Mouse (Mus musculus) heart, embryonic 11.5 days (tissue): Measurements from ENCODE around the gene Kank3. TPM values are rescaled to one million over a fixed set of nuclear protein-coding genes. Genes with fewer than 3 reads are reported as not detected.
A peak's percentile ranks its signal among the peaks of the same experiment; 100 is the strongest.

Experiments used
- ATAC-seq: fragments of 200-750 bp; cut with Nextera tagmentation; replicated peaks from 2 replicates; pipeline ENCODE4 v1.8.0; 2017; ENCODE audit warnings: moderate library complexity; ENCODE audit not compliant: insufficient number of reproducible peaks, low FRiP score, low TSS enrichment
- H3K27ac ChIP-seq: fragments of 300-500 bp; sonication (generic); 2 replicates; pipeline ENCODE4 v1.5.1; 2014; ENCODE audit warnings: mild to moderate bottlenecking, low read depth, low read length
- H3K27me3 ChIP-seq: fragments of 300-500 bp; sonication (generic); 2 replicates; pipeline ENCODE4 v1.6.1; 2014; ENCODE audit warnings: mild to moderate bottlenecking, low read length, mixed read lengths; ENCODE audit not compliant: control insufficient read depth, insufficient read depth
- H3K36me3 ChIP-seq: fragments of 300-500 bp; sonication (generic); 2 replicates; pipeline ENCODE4 v1.6.1; 2014; ENCODE audit warnings: mild to moderate bottlenecking, low read length, moderate library complexity, mixed read lengths; ENCODE audit not compliant: control insufficient read depth, insufficient read depth
- H3K4me1 ChIP-seq: fragments of 300-500 bp; sonication (generic); 2 replicates; pipeline ENCODE4 v1.6.1; 2014; ENCODE audit warnings: low read length; ENCODE audit not compliant: control insufficient read depth, insufficient read depth
- H3K4me2 ChIP-seq: fragments of 300-500 bp; sonication (generic); 2 replicates; pipeline ENCODE4 v1.6.1; 2014; ENCODE audit warnings: mild to moderate bottlenecking, moderate library complexity
- H3K4me3 ChIP-seq: fragments of 300-500 bp; sonication (generic); 2 replicates; pipeline ENCODE4 v1.5.1; 2014; ENCODE audit warnings: low read depth, low read length
- H3K9ac ChIP-seq: fragments of 300-500 bp; sonication (generic); 2 replicates; pipeline ENCODE4 v1.6.1; 2014; ENCODE audit warnings: mild to moderate bottlenecking, low read depth, low read length, moderate library complexity
- H3K9me3 ChIP-seq: fragments of 300-500 bp; sonication (generic); replicated peaks from 2 replicates; pipeline ENCODE4 v1.6.1; 2016; ENCODE audit warnings: low read length; ENCODE audit not compliant: control insufficient read depth
- WGBS: fragments of 180-500 bp; shearing (Covaris S2); extraction: QIAGEN DNeasy Blood & Tissue Kit; methylation state at CpG from one replicate; pipeline ENCODE4 v1.1.7; 2014; ENCODE audit not compliant: insufficient replicate concordance; 5-methylcytosine and 5-hydroxymethylcytosine counted together
- polyA plus RNA-seq: library from polyadenylated mRNA; unstranded; fragments of >200 nt; fragmentation: Nextera tagmentation; extraction: Ambion mirVana; gene quantifications from 2 replicates; pipeline ENCODE4 v1.2.1, GENCODE M21; 2014

Gene Kank3
- polyA plus RNA-seq, 1 experiment from 2014 or later: 43.2 TPM

DNA sequence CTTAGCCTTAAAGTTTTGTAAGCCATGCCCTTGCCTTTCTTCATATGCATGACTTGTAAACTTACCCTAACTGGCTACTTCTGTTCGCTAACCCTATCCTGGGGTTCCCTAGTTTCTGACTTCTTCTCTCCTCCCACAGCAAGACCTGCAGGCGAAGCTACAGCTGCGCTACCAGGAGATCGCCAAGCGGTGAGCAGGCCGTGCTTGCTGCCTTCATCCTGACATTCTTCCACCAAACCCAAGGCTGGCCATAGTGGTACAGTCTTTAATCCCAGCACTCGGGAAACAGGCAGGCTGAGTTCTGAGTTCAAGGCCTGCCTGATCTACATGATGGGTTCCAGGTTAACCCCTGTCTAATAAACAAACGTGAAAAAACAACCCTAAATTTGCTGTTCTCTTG is 15.1 kb downstream of the Kank3 start:
- no peaks in the 10 kb centered on the region for H3K9me3 ChIP-seq
- H3K4me2 ChIP-seq: peak overlapping the region; percentile 83
- WGBS: 82% methylated on average over 8 of the region's 8 CpGs
- H3K4me3 ChIP-seq: peak overlapping the region; percentile 74
- no peak for ATAC-seq
- no peak overlapping the region; the same call in 1 of the 2 replicates for H3K9ac ChIP-seq
- no peaks in the 10 kb centered on the region for H3K27me3 ChIP-seq
- H3K27ac ChIP-seq: no peak overlapping the region
- peaks cover 6% of the 10 kb centered on the region for H3K4me1 ChIP-seq
- peaks cover 23% of the 10 kb centered on the region for H3K36me3 ChIP-seq

GRCm38 (mm10) chr17:33826850-33827249 is 16.5 kb downstream of the Kank3 start:
- H3K36me3 ChIP-seq: peaks cover 25% of the 10 kb centered on the region
- H3K9me3 ChIP-seq: no peaks in the 10 kb centered on the region
- no peak overlapping the region for H3K4me2 ChIP-seq
- no peak overlapping the region for H3K9ac ChIP-seq
- no peak overlapping the region for H3K4me3 ChIP-seq
- WGBS: 0% methylated on average over 3 of the region's 3 CpGs
- peaks cover 6% of the 10 kb centered on the region for H3K4me1 ChIP-seq
- ATAC-seq: no peak
- H3K27ac ChIP-seq: no peak overlapping the region
- no peaks in the 10 kb centered on the region for H3K27me3 ChIP-seq

GRCm38 (mm10) chr17:33828892-33829291 is 18.6 kb downstream of the Kank3 start:
- Histone ChIP-seq H3K4me3 (no peak overlapping the region), H3K4me2 (no peak overlapping the region), H3K4me1 (peaks cover 6% of the 10 kb centered on the region), H3K27ac (no peak overlapping the region), H3K9ac (no peak overlapping the region), H3K36me3 (peaks cover 26% of the 10 kb centered on the region), H3K9me3 (no peaks in the 10 kb centered on the region), H3K27me3 (no peaks in the 10 kb centered on the region)
- no peak for ATAC-seq
- 73% methylated on average over 2 of the region's 2 CpGs for WGBS

GRCm38 (mm10) chr17:33829561-33829960 is 19.2 kb downstream of the Kank3 start:
- Histone ChIP-seq H3K4me3 (no peak overlapping the region), H3K4me2 (no peak overlapping the region), H3K9ac (no peak overlapping the region), H3K27me3 (no peaks in the 10 kb centered on the region), H3K36me3 (peaks cover 26% of the 10 kb centered on the region), H3K27ac (no peak overlapping the region), H3K9me3 (no peaks in the 10 kb centered on the region), H3K4me1 (peaks cover 6% of the 10 kb centered on the region)
- WGBS: 92% methylated on average over 10 of the region's 10 CpGs
- ATAC-seq: no peak

DNA sequence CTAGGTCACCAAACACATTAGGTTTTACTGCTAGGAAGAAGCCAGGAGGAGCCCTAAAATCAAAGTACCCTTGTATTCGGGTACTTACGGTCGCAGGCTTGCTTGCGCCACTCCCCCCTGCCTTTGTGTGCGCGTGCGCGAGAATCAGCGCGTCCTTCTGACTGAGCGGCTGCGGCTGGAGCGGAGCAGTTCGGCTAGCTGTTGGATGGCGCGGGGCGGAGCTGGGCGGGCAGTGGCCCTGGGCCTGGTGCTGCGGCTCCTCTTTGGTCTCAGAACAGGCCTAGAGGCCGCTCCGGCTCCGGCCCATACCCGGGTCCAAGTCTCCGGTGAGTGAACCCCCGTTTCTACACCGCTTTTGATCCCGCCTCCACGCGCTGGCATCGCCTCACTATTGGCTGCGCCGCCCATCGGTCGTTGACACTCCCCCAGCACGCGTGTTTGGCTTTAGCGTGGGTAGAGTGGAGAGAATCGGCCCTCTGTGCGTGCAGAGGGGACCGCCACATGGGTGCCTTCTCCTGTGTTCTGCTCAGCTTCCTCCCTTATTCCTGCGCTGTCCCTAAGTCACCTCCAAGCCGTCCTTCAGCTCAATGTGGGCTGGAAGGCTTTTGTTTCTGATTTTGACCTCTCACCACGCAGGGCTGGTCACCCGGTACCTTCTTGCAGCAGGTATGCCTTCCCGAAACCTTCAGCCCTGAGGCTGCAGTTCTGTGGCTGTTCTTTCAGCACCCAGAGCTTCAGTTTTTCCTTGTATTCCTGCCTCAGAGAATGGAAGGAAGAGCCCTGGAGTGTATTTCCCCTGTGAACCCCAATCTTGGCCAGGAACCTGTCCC is 32.9 kb downstream of the Kank3 start, which contains the start of gene Cd320:
Gene Cd320 (plus strand): TSS at position 126 of the 830 bp plus-strand sequence.
- under 1% methylated on average over 45 of the region's 45 CpGs for WGBS
- Histone ChIP-seq H3K27me3 (no peaks in the 10 kb centered on the region), H3K9ac (peak within 1 kb of the TSS; percentile 79), H3K36me3 (0 out of 2 replicates have a peak, but pooled peaks cover 3% of the 10 kb centered on the region), H3K4me3 (peak within 1 kb of the TSS; percentile 95), H3K27ac (peak within 1 kb of the TSS; percentile 22; the same call in 1 of the 2 replicates), H3K9me3 (no peaks in the 10 kb centered on the region), H3K4me1 (peaks cover 11% of the 10 kb centered on the region), H3K4me2 (peak within 1 kb of the TSS; percentile 90)
- peak; percentile 86 for ATAC-seq

DNA sequence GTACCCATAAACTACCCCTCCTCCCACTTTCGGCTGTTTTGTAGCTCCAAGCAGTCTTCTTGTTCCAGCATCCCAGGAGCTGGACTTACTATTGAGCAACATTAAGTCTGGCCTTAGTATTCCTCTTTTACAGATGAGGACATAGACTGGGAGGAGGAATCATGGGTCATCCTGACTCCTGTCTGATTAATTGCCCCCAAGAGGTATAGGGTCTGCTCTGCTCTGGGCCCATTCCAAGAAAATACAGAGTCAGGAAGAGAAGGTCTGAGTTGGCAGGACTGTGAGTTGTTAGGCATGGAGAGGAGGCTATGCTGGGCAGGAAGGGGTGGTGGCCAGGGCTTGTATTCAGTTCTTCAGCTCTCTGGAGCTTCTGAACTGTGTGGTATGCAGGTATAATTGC is 33.9 kb downstream of the Kank3 start:
- 0 out of 2 replicates have a peak, but pooled peaks cover 3% of the 10 kb centered on the region for H3K36me3 ChIP-seq
- H3K27me3 ChIP-seq: no peaks in the 10 kb centered on the region
- peak overlapping the region; percentile 90; the same call in 1 of the 2 replicates for H3K4me2 ChIP-seq
- WGBS: 79% methylated on average over 1 of the region's 1 CpGs
- ATAC-seq: no peak
- no peak overlapping the region for H3K4me3 ChIP-seq
- H3K9me3 ChIP-seq: no peaks in the 10 kb centered on the region
- H3K9ac ChIP-seq: 0 out of 2 replicates have a peak overlapping the region, but pooled peaks have one; percentile 17
- H3K27ac ChIP-seq: no peak overlapping the region
- peaks cover 11% of the 10 kb centered on the region for H3K4me1 ChIP-seq

GRCm38 (mm10) chr17:33848139-33848538 is 37.8 kb downstream of the Kank3 start:
- Histone ChIP-seq H3K4me3 (no peak overlapping the region), H3K9me3 (no peaks in the 10 kb centered on the region), H3K36me3 (0 out of 2 replicates have a peak, but pooled peaks cover 3% of the 10 kb centered on the region), H3K9ac (no peak overlapping the region), H3K27ac (no peak overlapping the region), H3K4me2 (no peak overlapping the region), H3K27me3 (no peaks in the 10 kb centered on the region), H3K4me1 (peaks cover 11% of the 10 kb centered on the region)
- ATAC-seq: no peak
- 63% methylated on average over 8 of the region's 8 CpGs for WGBS

- Histone ChIP-seq H3K4me2 (no peak overlapping the region), H3K36me3 (0 out of 2 replicates have a peak, but pooled peaks cover 3% of the 10 kb centered on the region), H3K27me3 (no peaks in the 10 kb centered on the region), H3K9ac (no peak overlapping the region), H3K9me3 (no peaks in the 10 kb centered on the region), H3K4me1 (no peaks in the 10 kb centered on the region), H3K4me3 (no peak overlapping the region), H3K27ac (no peak overlapping the region)
- WGBS: 59% methylated on average over 1 of the region's 1 CpGs
- no peak for ATAC-seq
Observed at GRCm38 (mm10) chr17:33851331-33851730, 41.0 kb downstream of the Kank3 start.
